Mouse (Mus musculus) CD4-positive helper T cell, adult 2 months (primary cell): ENCODE results near the gene Rnaseh1.
A peak's percentile ranks its signal among the peaks of the same experiment; 100 is the strongest.

Experiments used
- DNase-seq: peaks from one replicate; pipeline ENCODE4 v3.0.0-alpha.2; 2012; ENCODE audit warnings: low read depth, missing footprints, low spot score

The Rnaseh1 gene

GRCm38 (mm10) chr12:28649141-28650110 is at the start of gene Rnaseh1:
TSS of gene Rnaseh1 (plus strand) at chr12:28649602.
- DNase-seq, result peak; percentile 91

GRCm38 (mm10) chr12:28602259-28602658 is 47.1 kb upstream of the Rnaseh1 start:
- no peak for DNase-seq

GRCm38 (mm10) chr12:28603494-28603893 is 45.9 kb upstream of the Rnaseh1 start:
- no peak for DNase-seq

- no peak for DNase-seq
These were observed 41.7 kb upstream of the Rnaseh1 start for GRCm38 (mm10) chr12:28607546-28608305.

- no peak for DNase-seq
These were observed 37.0 kb upstream of the Rnaseh1 start for GRCm38 (mm10) chr12:28612391-28612790.

GRCm38 (mm10) chr12:28614401-28614800 is 35.0 kb upstream of the Rnaseh1 start:
- no peak for DNase-seq

- DNase-seq, result no peak
These were observed 32.1 kb upstream of the Rnaseh1 start for GRCm38 (mm10) chr12:28617297-28617696.

- DNase-seq, result no peak
These were observed 27.8 kb upstream of the Rnaseh1 start for GRCm38 (mm10) chr12:28621451-28622166.

- DNase-seq, result no peak
These were observed 27.3 kb upstream of the Rnaseh1 start for GRCm38 (mm10) chr12:28622167-28622532.

- no peak for DNase-seq
These were observed 26.8 kb upstream of the Rnaseh1 start for GRCm38 (mm10) chr12:28622641-28623040.

- DNase-seq, result no peak
These were observed 26.2 kb upstream of the Rnaseh1 start, which contains the start of gene Colec11 for GRCm38 (mm10) chr12:28623195-28623594. TSS of gene Colec11 (minus strand) at chr12:28623377.

- no peak for DNase-seq
These were observed 25.2 kb upstream of the Rnaseh1 start for GRCm38 (mm10) chr12:28624251-28624650.

GRCm38 (mm10) chr12:28625407-28625806 is 24.0 kb upstream of the Rnaseh1 start:
- no peak for DNase-seq

GRCm38 (mm10) chr12:28627092-28627491 is 22.3 kb upstream of the Rnaseh1 start:
- DNase-seq, result no peak

- DNase-seq, result no peak
These were observed 21.0 kb upstream of the Rnaseh1 start for GRCm38 (mm10) chr12:28628436-28628835.

- DNase-seq, result no peak
These were observed 14.3 kb upstream of the Rnaseh1 start for GRCm38 (mm10) chr12:28635058-28635534.

- DNase-seq, result peak; percentile 96
These were observed 13.6 kb upstream of the Rnaseh1 start, which contains the start of gene Rps7 for GRCm38 (mm10) chr12:28635535-28636476. TSS of gene Rps7 (minus strand) at chr12:28635953.

- no peak for DNase-seq
These were observed 12.9 kb upstream of the Rnaseh1 start for GRCm38 (mm10) chr12:28636543-28636942.

- DNase-seq, result peak; percentile 38
These were observed 10.6 kb upstream of the Rnaseh1 start for GRCm38 (mm10) chr12:28638778-28639177.

GRCm38 (mm10) chr12:28662628-28663027 is 13.2 kb downstream of the Rnaseh1 start:
- DNase-seq, result no peak
